Mouse (Mus musculus): ENCODE data around the gene Klra17. TPM values are rescaled to one million over a fixed set of nuclear protein-coding genes. Genes with fewer than 3 reads are reported as not detected.
"Not testable (repeated sequence)": the region's sequence is repeated elsewhere in the genome, so short reads cannot be mapped to it uniquely, and the experiment has no call there.

The Klra17 gene
- polyA plus RNA-seq (2015; fragmentation: Nextera tagmentation; extraction: Ambion mirVana) = 0.15 TPM in 1 of 2 replicates, not detected in the other

GRCm38 (mm10) chr6:129876549-129876948 lies at the start of gene Klra17:
Klra17 (minus strand) TSS chr6:129876672.
- 54% methylated on average over 1 of the region's 1 CpGs for WGBS
- Histone ChIP-seq H3K9me3 (replicated peaks; ENCODE audit: control insufficient read depth, low read length, poor library complexity, severe bottlenecking) (peaks cover 6% of the 10 kb centered on the region), H3K36me3 (ENCODE audit: control insufficient read depth, insufficient read depth, low read length) (no peaks in the 10 kb centered on the region), H3K4me2 (ENCODE audit: low read length) (no peak within 1 kb of the TSS), H3K9ac (ENCODE audit: low read depth, low read length) (no peak within 1 kb of the TSS), H3K4me3 (ENCODE audit: low read depth, low read length) (no peak within 1 kb of the TSS), H3K27ac (ENCODE audit: low read length) (no peak within 1 kb of the TSS), H3K4me1 (ENCODE audit: control insufficient read depth, insufficient read depth, low read length) (no peaks in the 10 kb centered on the region), H3K27me3 (ENCODE audit: control insufficient read depth, insufficient read depth, low read depth, low read length) (no peaks in the 10 kb centered on the region)
- no peak for ATAC-seq

GRCm38 (mm10) chr6:129917476-129917946 lies 41.0 kb upstream of the Klra17 start, which contains the start of gene Klra5:
Klra5 (minus strand) TSS chr6:129917650.
- H3K4me2 ChIP-seq (ENCODE audit: low read length); H3K9me3 ChIP-seq (replicated peaks; ENCODE audit: control insufficient read depth, low read length, poor library complexity, severe bottlenecking); H3K36me3 ChIP-seq (ENCODE audit: control insufficient read depth, insufficient read depth, low read length); H3K27me3 ChIP-seq (ENCODE audit: control insufficient read depth, insufficient read depth, low read depth, low read length); ATAC-seq; H3K27ac ChIP-seq (ENCODE audit: low read length); H3K4me3 ChIP-seq (ENCODE audit: low read depth, low read length); H3K9ac ChIP-seq (ENCODE audit: low read depth, low read length); H3K4me1 ChIP-seq (ENCODE audit: control insufficient read depth, insufficient read depth, low read length): not testable (repeated sequence)

- no peaks in the 10 kb centered on the region for H3K4me1 ChIP-seq (ENCODE audit: control insufficient read depth, insufficient read depth, low read length)
- H3K27me3 ChIP-seq (ENCODE audit: control insufficient read depth, insufficient read depth, low read depth, low read length) = no peaks in the 10 kb centered on the region
- H3K4me3 ChIP-seq (ENCODE audit: low read depth, low read length) = no peak overlapping the region
- WGBS = 91% methylated on average over 1 of the region's 1 CpGs
- H3K9me3 ChIP-seq (replicated peaks; ENCODE audit: control insufficient read depth, low read length, poor library complexity, severe bottlenecking) = peaks cover 9% of the 10 kb centered on the region
- no peak for ATAC-seq
- H3K4me2 ChIP-seq (ENCODE audit: low read length) = no peak overlapping the region
- H3K36me3 ChIP-seq (ENCODE audit: control insufficient read depth, insufficient read depth, low read length) = no peaks in the 10 kb centered on the region
- no peak overlapping the region for H3K9ac ChIP-seq (ENCODE audit: low read depth, low read length)
- H3K27ac ChIP-seq (ENCODE audit: low read length) = no peak overlapping the region
Measured at GRCm38 (mm10) chr6:129916996-129917395, 40.5 kb upstream of the Klra17 start.

GRCm38 (mm10) chr6:129882525-129882924 lies 6.1 kb upstream of the Klra17 start:
- H3K36me3 ChIP-seq (ENCODE audit: control insufficient read depth, insufficient read depth, low read length) = no peaks in the 10 kb centered on the region
- peaks cover 13% of the 10 kb centered on the region for H3K9me3 ChIP-seq (replicated peaks; ENCODE audit: control insufficient read depth, low read length, poor library complexity, severe bottlenecking)
- H3K4me1 ChIP-seq (ENCODE audit: control insufficient read depth, insufficient read depth, low read length) = no peaks in the 10 kb centered on the region
- no peak for ATAC-seq
- WGBS = 92% methylated on average over 2 of the region's 2 CpGs
- no peak overlapping the region for H3K9ac ChIP-seq (ENCODE audit: low read depth, low read length)
- no peak overlapping the region for H3K4me3 ChIP-seq (ENCODE audit: low read depth, low read length)
- H3K4me2 ChIP-seq (ENCODE audit: low read length) = no peak overlapping the region
- no peaks in the 10 kb centered on the region for H3K27me3 ChIP-seq (ENCODE audit: control insufficient read depth, insufficient read depth, low read depth, low read length)
- H3K27ac ChIP-seq (ENCODE audit: low read length) = no peak overlapping the region

GRCm38 (mm10) chr6:129862349-129862748 lies 14.1 kb downstream of the Klra17 start, which contains the start of gene Gm17631:
Gm17631 (plus strand) TSS chr6:129862649.
- not testable (repeated sequence) for H3K27me3 ChIP-seq (ENCODE audit: control insufficient read depth, insufficient read depth, low read depth, low read length); H3K27ac ChIP-seq (ENCODE audit: low read length); H3K4me1 ChIP-seq (ENCODE audit: control insufficient read depth, insufficient read depth, low read length); H3K4me3 ChIP-seq (ENCODE audit: low read depth, low read length); H3K9me3 ChIP-seq (replicated peaks; ENCODE audit: control insufficient read depth, low read length, poor library complexity, severe bottlenecking); H3K36me3 ChIP-seq (ENCODE audit: control insufficient read depth, insufficient read depth, low read length); ATAC-seq; H3K4me2 ChIP-seq (ENCODE audit: low read length); H3K9ac ChIP-seq (ENCODE audit: low read depth, low read length)
- WGBS = no CpG with 5 or more reads among the region's 3 CpGs

GRCm38 (mm10) chr6:129825559-129825958 lies 50.9 kb downstream of the Klra17 start:
- no peak for ATAC-seq
- Histone ChIP-seq H3K36me3 (ENCODE audit: control insufficient read depth, insufficient read depth, low read length) (no peaks in the 10 kb centered on the region), H3K4me3 (ENCODE audit: low read depth, low read length) (no peak overlapping the region), H3K9me3 (replicated peaks; ENCODE audit: control insufficient read depth, low read length, poor library complexity, severe bottlenecking) (peaks cover 8% of the 10 kb centered on the region), H3K27me3 (ENCODE audit: control insufficient read depth, insufficient read depth, low read depth, low read length) (no peaks in the 10 kb centered on the region), H3K4me1 (ENCODE audit: control insufficient read depth, insufficient read depth, low read length) (no peaks in the 10 kb centered on the region), H3K27ac (ENCODE audit: low read length) (no peak overlapping the region), H3K4me2 (ENCODE audit: low read length) (no peak overlapping the region), H3K9ac (ENCODE audit: low read depth, low read length) (no peak overlapping the region)
- WGBS = 80% methylated on average over 1 of the region's 1 CpGs

- 77% methylated on average over 1 of the region's 1 CpGs for WGBS
- ATAC-seq = no peak
- no peaks in the 10 kb centered on the region for H3K36me3 ChIP-seq (ENCODE audit: control insufficient read depth, insufficient read depth, low read length)
- no peak overlapping the region for H3K27ac ChIP-seq (ENCODE audit: low read length)
- peaks cover 11% of the 10 kb centered on the region; the same call in 1 of the 2 replicates for H3K9me3 ChIP-seq (replicated peaks; ENCODE audit: control insufficient read depth, low read length, poor library complexity, severe bottlenecking)
- H3K4me3 ChIP-seq (ENCODE audit: low read depth, low read length) = no peak overlapping the region
- no peak overlapping the region for H3K4me2 ChIP-seq (ENCODE audit: low read length)
- H3K4me1 ChIP-seq (ENCODE audit: control insufficient read depth, insufficient read depth, low read length) = no peaks in the 10 kb centered on the region
- no peaks in the 10 kb centered on the region for H3K27me3 ChIP-seq (ENCODE audit: control insufficient read depth, insufficient read depth, low read depth, low read length)
- H3K9ac ChIP-seq (ENCODE audit: low read depth, low read length) = no peak overlapping the region
Measured at GRCm38 (mm10) chr6:129824004-129824403, 52.5 kb downstream of the Klra17 start.

GRCm38 (mm10) chr6:129817731-129818130 lies 58.7 kb downstream of the Klra17 start:
- Histone ChIP-seq H3K27ac (ENCODE audit: low read length) (no peak overlapping the region), H3K9ac (ENCODE audit: low read depth, low read length) (no peak overlapping the region), H3K36me3 (ENCODE audit: control insufficient read depth, insufficient read depth, low read length) (no peaks in the 10 kb centered on the region), H3K9me3 (replicated peaks; ENCODE audit: control insufficient read depth, low read length, poor library complexity, severe bottlenecking) (peaks cover 3% of the 10 kb centered on the region; the same call in 1 of the 2 replicates), H3K27me3 (ENCODE audit: control insufficient read depth, insufficient read depth, low read depth, low read length) (no peaks in the 10 kb centered on the region), H3K4me3 (ENCODE audit: low read depth, low read length) (no peak overlapping the region), H3K4me2 (ENCODE audit: low read length) (no peak overlapping the region), H3K4me1 (ENCODE audit: control insufficient read depth, insufficient read depth, low read length) (no peaks in the 10 kb centered on the region)
- WGBS = 58% methylated on average over 3 of the region's 3 CpGs
- no peak for ATAC-seq

- not testable (repeated sequence) for H3K4me1 ChIP-seq (ENCODE audit: control insufficient read depth, insufficient read depth, low read length); H3K9me3 ChIP-seq (replicated peaks; ENCODE audit: control insufficient read depth, low read length, poor library complexity, severe bottlenecking); H3K36me3 ChIP-seq (ENCODE audit: control insufficient read depth, insufficient read depth, low read length); H3K4me2 ChIP-seq (ENCODE audit: low read length); H3K27ac ChIP-seq (ENCODE audit: low read length); H3K9ac ChIP-seq (ENCODE audit: low read depth, low read length); ATAC-seq; H3K4me3 ChIP-seq (ENCODE audit: low read depth, low read length); H3K27me3 ChIP-seq (ENCODE audit: control insufficient read depth, insufficient read depth, low read depth, low read length)
- WGBS = 92% methylated on average over 3 of the region's 3 CpGs
Measured at GRCm38 (mm10) chr6:129784170-129784569, 92.3 kb downstream of the Klra17 start, which contains the start of gene Gm156. Gm156 (minus strand) TSS chr6:129784270.
